Mouse (Mus musculus): ENCODE data around the gene Olfr711.
"Not testable (repeated sequence)": the region's sequence is repeated elsewhere in the genome, so short reads cannot be mapped to it uniquely, and the experiment has no call there.

The Olfr711 gene

GRCm38 (mm10) chr7:106975353-106975752 is at the start of gene Olfr711:
Gene Olfr711 (minus strand): TSS chr7:106975453.
- DNase-seq (ENCODE audit: low spot score in 2 of 2), result no peak

DNA sequence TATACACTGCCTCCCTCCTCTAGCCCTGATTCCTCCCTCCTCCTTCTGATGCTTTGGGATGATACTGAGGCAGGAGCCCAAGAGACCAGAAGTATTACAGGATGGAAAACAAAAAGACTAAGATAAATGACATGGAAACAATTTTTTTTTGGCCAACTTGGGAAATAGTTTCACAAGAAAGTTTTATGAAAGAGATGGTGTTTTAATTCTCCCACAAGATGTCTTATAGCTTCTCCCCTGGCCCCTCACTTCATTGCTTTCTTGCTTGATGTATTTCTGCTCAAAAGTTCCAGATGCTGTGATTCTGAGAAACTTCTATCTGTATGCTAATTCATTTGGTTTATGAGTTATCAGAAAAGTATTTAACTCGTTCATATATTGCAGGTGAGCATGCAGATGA is 30.7 kb upstream of the Olfr711 start, which contains the start of gene Olfr2:
Gene Olfr2 (minus strand): TSS at position 101 of the 400 bp plus-strand sequence.
- no peak for DNase-seq (ENCODE audit: low spot score in 2 of 2)

DNA sequence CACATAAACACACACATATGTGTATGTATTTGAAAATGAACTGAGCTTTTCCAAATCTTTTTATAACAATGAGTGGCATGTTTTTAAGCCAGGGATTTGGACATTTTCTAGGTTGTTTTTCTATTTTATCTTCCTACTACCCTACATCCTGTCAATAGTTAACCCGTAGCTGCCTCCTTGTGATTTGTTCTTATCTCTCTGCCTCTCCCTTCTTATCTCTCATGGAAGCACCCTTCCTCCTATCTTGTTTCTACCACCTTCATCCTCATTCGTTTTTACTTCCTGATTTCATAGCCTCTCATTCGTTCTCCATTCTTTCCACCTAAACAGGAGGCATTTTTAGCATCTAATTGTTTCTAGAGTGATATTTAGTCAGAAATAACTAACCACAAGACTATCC is 28.9 kb upstream of the Olfr711 start:
- DNase-seq (ENCODE audit: low spot score in 2 of 2), result no peak

DNA sequence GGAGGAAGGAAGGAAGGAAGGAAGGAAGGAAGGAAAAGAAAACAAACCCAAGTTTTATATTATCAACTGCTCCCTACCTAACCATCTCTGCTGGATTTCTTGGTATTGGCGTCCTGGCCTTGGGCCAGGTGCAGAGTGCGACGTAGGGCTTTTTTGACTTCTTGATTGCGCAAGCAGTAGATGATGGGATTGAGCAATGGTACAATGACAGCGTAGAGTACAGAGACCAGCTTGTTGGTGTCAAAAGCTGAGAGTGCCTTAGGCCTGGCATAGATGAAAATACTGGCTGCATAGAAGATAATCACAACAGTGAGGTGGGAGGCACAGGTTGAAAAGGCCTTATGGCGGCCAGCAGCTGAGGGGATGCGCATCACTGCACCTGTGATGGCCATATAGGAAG is 25.5 kb upstream of the Olfr711 start:
- DNase-seq (ENCODE audit: low spot score in 2 of 2), result no peak

- no peak for DNase-seq (ENCODE audit: low spot score in 2 of 2)
These were observed 10.0 kb upstream of the Olfr711 start for GRCm38 (mm10) chr7:106985236-106985635.

GRCm38 (mm10) chr7:106967503-106967902 is 7.8 kb downstream of the Olfr711 start:
- not testable (repeated sequence) for DNase-seq (ENCODE audit: low spot score in 2 of 2)

GRCm38 (mm10) chr7:106963837-106964236 is 11.4 kb downstream of the Olfr711 start, which contains the start of gene Olfr6:
Gene Olfr6 (minus strand): TSS chr7:106963937.
- no peak for DNase-seq (ENCODE audit: low spot score in 2 of 2)

GRCm38 (mm10) chr7:106948212-106948611 is 27.0 kb downstream of the Olfr711 start, which contains the start of gene Olfr710:
Gene Olfr710 (minus strand): TSS chr7:106948312.
- no peak for DNase-seq (ENCODE audit: low spot score in 2 of 2)

GRCm38 (mm10) chr7:106932119-106932518 is 43.1 kb downstream of the Olfr711 start, which contains the start of gene Olfr709-ps1:
Gene Olfr709-ps1 (minus strand): TSS chr7:106932219.
- DNase-seq (ENCODE audit: low spot score in 2 of 2), result no peak

DNA sequence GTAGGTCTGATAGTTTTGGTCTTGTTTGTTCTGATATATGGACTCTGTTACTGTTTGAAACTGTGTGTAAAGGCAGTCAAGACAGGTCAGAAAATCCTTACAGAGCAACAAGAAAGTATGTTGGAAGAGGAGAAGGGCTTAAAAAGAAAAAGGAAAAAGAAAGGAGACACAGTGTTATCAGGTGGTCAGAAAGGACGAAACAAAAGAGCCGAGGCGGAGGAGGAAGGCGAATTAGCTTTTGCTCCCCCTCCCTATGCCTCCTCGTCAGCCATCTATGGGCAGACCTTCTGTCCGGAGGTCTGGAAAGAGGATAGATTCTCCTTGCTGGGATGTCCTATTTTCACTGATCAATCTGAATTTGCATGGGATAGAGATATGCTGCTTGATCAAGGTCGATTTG is 54.3 kb downstream of the Olfr711 start:
- DNase-seq (ENCODE audit: low spot score in 2 of 2), result not testable (repeated sequence)

Measured in cerebellum, postnatal 4 days (tissue).